Mouse (Mus musculus) G1E (cell line): ENCODE measurements around the gene Cd6. TPM values are rescaled to one million over a fixed set of nuclear protein-coding genes. Genes with fewer than 3 reads are reported as not detected.

ENCODE experiments used
- ATAC-seq: 2 replicates; pipeline ENCODE4 v1.8.0; 2016; ENCODE audit warnings: mild to moderate bottlenecking; ENCODE audit not compliant: insufficient number of reproducible peaks, poor library complexity, low FRiP score, severe bottlenecking; ENCODE audit errors: extremely low read depth
- DNase-seq: peaks from one replicate; pipeline ENCODE4 v3.0.0; 2012; ENCODE audit warnings: low spot score
- H3K27me3 ChIP-seq: 2 replicates; pipeline ENCODE4 v1.6.1; 2012; ENCODE audit warnings: mild to moderate bottlenecking, low read length, inconsistent platforms; ENCODE audit not compliant: insufficient read depth
- H3K36me3 ChIP-seq: replicated peaks from 2 replicates; pipeline ENCODE3; 2012; ENCODE audit warnings: mild to moderate bottlenecking, inconsistent platforms
- H3K4me1 ChIP-seq: 2 replicates; pipeline ENCODE4 v1.6.1; 2012; ENCODE audit warnings: low read depth, low read length, inconsistent platforms, mixed read lengths; ENCODE audit not compliant: insufficient read depth
- H3K4me3 ChIP-seq: 2 replicates; pipeline ENCODE4 v1.5.1; 2012; ENCODE audit warnings: low read depth, mild to moderate bottlenecking, inconsistent platforms, low read length, moderate library complexity, mixed read lengths
- H3K9me3 ChIP-seq: replicated peaks from 2 replicates; pipeline ENCODE4 v1.6.1; 2012; ENCODE audit warnings: inconsistent platforms
- CTCF ChIP-seq: IDR thresholded peaks from 2 replicates; pipeline ENCODE4 v1.5.1; 2012; ENCODE audit warnings: low read depth, low read length, inconsistent platforms, mixed read lengths
- GATA1 ChIP-seq: IDR thresholded peaks from 2 replicates; pipeline ENCODE4 v1.6.1; 2012; ENCODE audit warnings: borderline replicate concordance, low read length, inconsistent platforms, mixed read lengths
- GATA2 ChIP-seq: IDR thresholded peaks from 2 replicates; pipeline ENCODE4 v1.6.1; 2012; ENCODE audit warnings: low read depth, low read length, inconsistent platforms, borderline replicate concordance
- POLR2AphosphoS5 ChIP-seq: IDR thresholded peaks from 2 replicates; pipeline ENCODE4 v1.6.1; 2012; ENCODE audit warnings: low read depth, low read length, inconsistent platforms; ENCODE audit not compliant: insufficient replicate concordance
- TAL1 ChIP-seq: conservative IDR thresholded peaks from 2 replicates; pipeline ENCODE4 v1.6.1; 2012; ENCODE audit warnings: low read depth, low read length, inconsistent platforms, mixed read lengths
- polyA plus RNA-seq: library from polyadenylated mRNA; stranded (reverse); fragments of >175 nt; gene quantifications from 2 replicates; pipeline ENCODE4 v1.2.3, GENCODE M21; 2012
- total RNA-seq, 2 experiments: library from RNA; stranded (forward) in 1 of 2; stranded (reverse) in 1 of 2; fragments of 200-1000 nt in 1 of 2; fragments of >200 nt in 1 of 2; fragmentation: Nextera tagmentation in 1 of 2; gene quantifications; 2 replicates each; pipeline ENCODE4 v1.2.3; 2014 to 2017

The Cd6 gene
- total RNA-seq (2014; fragmentation: Nextera tagmentation) (not detected in 2 replicates), total RNA-seq (2017) (0.11 and 0.41 TPM in 2 replicates), polyA plus RNA-seq (not detected in 2 replicates)

DNA sequence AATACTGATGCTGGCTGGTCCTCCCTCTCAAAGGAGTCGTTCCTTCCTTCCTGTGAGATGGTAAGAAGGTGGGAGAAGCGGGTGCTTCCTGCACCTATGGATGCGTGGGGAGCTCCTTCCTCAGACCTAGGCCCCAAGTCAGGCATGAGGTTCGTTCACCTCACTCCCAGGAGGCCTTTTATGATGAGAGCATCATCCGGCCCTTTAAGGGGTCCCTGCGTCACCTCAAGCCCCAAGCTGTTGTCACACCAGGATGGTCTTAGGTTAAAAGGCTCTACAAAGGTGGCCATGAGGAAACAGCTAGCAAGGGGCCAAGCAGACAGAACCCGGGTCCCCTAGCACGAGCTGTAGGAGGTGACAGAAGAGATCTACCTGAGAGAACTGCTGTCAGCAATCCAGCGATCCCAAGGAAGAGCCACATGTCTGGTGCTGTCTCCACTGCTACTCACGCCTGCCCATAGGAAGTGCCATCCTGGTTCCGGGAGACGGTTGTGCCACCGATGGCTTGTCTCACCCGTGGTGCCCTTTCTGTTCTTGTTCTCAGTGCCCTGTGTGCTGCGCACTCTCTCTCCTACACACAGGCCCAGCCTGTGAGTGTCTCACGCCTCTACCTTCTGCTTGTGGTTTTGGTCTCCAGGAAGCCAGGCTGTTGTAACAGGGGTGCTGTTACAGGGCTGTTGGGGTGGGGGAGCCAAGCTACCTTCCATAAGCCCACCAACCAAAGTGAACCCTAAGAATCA lies at the start of gene Cd6:
Cd6 (minus strand) TSS at position 623 of the 740 bp plus-strand sequence.
- H3K4me3 ChIP-seq, result no peak within 1 kb of the TSS
- DNase-seq (no peak), ATAC-seq (no peak)

DNA sequence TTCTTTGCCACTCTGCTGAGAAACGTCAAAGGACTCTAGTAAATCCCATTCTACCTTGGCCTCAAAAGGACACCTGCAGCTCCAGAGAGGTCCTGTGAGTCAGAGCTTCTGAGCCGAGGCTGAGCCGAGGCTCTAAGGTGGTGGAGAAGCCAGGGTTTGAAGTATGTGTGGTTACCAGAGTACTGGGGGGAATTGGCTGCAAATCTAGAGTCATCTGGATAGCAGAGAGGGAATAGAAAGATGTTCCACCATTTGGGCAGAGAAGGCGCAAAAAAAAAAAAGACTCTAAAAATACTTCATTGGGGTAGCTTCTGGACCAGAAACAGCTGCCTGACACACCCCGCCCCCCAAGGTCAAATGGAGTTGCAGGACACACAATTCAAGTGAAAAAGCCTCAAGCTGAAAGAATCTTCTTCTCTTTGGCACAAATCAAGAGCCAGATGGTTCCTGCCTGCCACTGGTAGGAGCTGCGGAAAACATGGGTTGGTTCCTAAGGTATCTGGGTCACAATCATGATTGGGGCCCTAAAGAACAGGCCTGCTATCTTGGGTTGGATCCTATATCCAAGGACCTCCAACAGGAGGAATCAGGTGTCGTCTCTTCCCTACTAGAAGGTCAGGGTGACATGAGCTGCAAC lies 48.5 kb upstream of the Cd6 start:
- H3K9me3 ChIP-seq, result no peaks in the 10 kb centered on the region
- TF ChIP-seq TAL1 (no peak), POLR2AphosphoS5 (no peak), GATA1 (no peak), GATA2 (no peak), CTCF (no peak)
- ATAC-seq, result no peak
- peaks cover 23% of the 10 kb centered on the region for H3K4me1 ChIP-seq
- H3K36me3 ChIP-seq, result peaks cover 26% of the 10 kb centered on the region
- DNase-seq, result no peak
- peaks cover 12% of the 10 kb centered on the region; the same call in 1 of the 2 replicates for H3K27me3 ChIP-seq
- H3K4me3 ChIP-seq, result no peak overlapping the region

More for the DNA sequence above, at the start of gene Cd6:
- Histone ChIP-seq H3K9me3 (no peaks in the 10 kb centered on the region), H3K36me3 (no peaks in the 10 kb centered on the region), H3K4me1 (peaks cover 5% of the 10 kb centered on the region; the same call in 1 of the 2 replicates), H3K27me3 (peaks cover 15% of the 10 kb centered on the region)
- TF ChIP-seq POLR2AphosphoS5 (no peak), TAL1 (no peak), CTCF (no peak), GATA2 (no peak), GATA1 (no peak)

DNA sequence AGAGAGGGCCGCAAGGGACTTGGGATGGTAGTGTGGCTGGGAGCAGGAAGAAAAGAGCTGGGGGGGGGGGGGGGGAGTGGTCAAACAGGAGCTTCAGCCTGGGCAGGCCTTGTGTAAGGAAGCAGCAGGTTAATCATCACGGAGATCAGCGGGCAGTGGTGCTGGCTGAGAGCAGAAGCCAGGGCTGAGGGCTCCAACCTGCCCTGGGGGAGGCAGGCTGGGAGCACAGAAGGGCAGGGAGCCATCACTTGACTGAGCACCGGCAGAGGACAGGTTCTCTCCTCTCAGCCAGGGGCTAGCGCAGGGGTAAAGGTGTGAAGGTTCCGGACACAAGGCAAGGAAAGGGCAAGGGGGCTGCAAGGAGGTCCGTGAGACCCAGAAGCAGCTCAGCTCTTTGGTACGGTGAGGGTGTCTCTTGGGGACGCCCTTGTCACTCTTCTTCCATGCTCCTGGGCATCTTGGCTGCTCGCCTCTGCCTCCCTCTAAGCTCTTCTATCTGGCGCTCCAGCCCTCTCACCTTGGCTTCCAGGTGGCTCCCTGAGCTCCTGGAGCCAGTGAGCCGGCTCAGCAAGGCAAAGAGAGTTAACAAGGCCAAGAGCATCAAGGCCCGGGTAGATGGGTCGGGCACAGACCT lies 41.6 kb upstream of the Cd6 start:
- Histone ChIP-seq H3K9me3 (no peaks in the 10 kb centered on the region), H3K4me3 (no peak overlapping the region), H3K4me1 (no peaks in the 10 kb centered on the region), H3K36me3 (peaks cover 40% of the 10 kb centered on the region), H3K27me3 (peaks cover 17% of the 10 kb centered on the region)
- TF ChIP-seq GATA1 (no peak), GATA2 (no peak), TAL1 (no peak), POLR2AphosphoS5 (no peak), CTCF (no peak)
- ATAC-seq, result no peak
- no peak for DNase-seq

DNA sequence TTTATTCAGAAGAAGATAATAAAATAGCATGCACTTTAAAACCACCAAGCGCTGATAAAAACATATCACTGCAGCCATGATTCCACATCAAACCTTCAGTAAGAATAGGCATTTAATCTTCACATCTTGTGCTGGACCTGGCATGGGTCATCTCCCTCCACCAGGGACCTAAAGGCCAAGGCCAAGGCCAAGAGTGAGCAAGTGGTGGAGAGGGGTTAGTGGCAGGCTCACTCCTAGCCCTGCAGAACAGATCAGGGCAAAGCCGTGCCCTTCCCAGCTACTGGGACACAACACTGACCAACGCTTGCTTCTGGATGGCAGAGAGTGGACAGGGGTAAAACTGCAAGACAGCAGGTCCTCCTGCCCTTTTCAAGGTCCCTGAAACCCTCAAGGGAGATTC lies 40.8 kb upstream of the Cd6 start:
- no peak overlapping the region for H3K4me3 ChIP-seq
- peaks cover 40% of the 10 kb centered on the region for H3K36me3 ChIP-seq
- ATAC-seq (no peak), DNase-seq (no peak)
- H3K4me1 ChIP-seq, result no peaks in the 10 kb centered on the region
- TF ChIP-seq GATA2 (no peak), CTCF (no peak), TAL1 (no peak), GATA1 (no peak), POLR2AphosphoS5 (no peak)
- peaks cover 20% of the 10 kb centered on the region for H3K27me3 ChIP-seq
- no peaks in the 10 kb centered on the region for H3K9me3 ChIP-seq

DNA sequence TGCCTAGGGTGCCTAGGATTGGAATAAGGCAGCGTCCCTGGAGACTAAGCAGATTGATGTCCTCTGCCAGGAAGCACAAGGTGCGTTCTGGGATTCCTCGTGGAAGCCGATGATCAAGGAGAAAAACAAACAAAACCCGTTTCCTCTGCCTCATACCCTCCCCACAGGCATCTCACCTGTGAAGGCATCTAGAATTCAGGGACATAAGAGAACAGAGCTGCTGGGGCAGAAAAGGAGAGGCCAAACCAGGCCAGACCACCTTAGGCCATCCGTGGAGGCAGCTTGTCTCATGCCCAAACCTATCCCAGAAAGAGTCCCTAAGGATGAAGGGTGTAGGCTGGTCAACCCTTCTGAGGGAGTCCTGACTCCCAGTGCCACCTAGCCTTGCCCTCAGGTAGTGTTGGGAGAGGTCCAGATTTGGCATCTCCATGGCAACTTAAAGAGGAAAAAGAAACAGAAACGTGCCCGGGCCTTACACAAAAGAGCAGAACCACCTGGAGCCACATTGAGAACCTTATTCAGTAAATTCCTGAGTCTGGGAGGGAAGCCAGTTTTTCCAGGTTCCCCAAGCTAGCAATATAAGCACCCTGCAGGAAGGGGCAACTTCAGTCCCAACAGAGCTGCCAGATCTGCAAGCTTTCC lies 40.1 kb upstream of the Cd6 start, which contains the start of gene Tmem132a:
Tmem132a (minus strand) TSS at position 55 of the 642 bp plus-strand sequence.
- Histone ChIP-seq H3K4me3 (no peak within 1 kb of the TSS), H3K36me3 (peaks cover 38% of the 10 kb centered on the region), H3K4me1 (no peaks in the 10 kb centered on the region), H3K27me3 (peaks cover 24% of the 10 kb centered on the region), H3K9me3 (no peaks in the 10 kb centered on the region)
- ATAC-seq (no peak), DNase-seq (no peak)
- TF ChIP-seq GATA1 (no peak), TAL1 (no peak), POLR2AphosphoS5 (no peak), CTCF (no peak), GATA2 (no peak)

DNA sequence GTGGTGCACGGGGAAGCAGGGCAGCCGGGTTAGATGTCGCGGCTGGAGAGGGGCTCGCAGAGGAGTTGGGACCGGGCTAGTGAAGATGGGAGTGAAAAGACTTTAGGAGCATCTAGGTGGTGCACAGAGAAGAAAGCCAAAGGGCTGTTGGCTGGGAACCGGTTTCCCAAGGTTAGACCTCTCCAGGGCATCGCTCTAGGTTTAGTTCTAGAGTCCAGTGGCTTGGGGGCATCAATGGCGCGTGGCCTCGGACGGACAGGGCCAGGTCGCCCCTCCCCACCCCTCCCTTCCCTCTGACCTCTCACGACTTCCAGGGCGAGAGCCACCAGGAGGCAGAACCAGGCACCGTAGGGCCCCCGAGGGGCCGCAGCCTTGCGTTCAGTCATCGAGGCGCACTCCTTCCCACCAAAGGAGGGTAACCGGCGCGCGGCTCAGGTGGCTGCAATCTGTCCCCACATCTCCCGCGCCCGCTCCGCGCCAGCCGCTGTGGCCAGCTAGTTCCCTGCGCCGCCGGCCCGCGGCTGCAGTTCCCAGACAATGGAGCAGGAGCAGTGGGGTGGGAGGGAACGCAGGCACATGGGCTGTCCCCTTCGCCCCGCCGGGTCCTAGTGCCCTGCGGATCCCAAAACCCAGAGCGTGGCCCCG lies 39.5 kb upstream of the Cd6 start:
- no peak overlapping the region for H3K4me3 ChIP-seq
- no peak for TF ChIP-seq TAL1
- TF ChIP-seq GATA1, result no peak
- no peak for DNase-seq
- H3K9me3 ChIP-seq, result no peaks in the 10 kb centered on the region
- H3K36me3 ChIP-seq, result peaks cover 37% of the 10 kb centered on the region
- ATAC-seq, result no peak
- peaks cover 24% of the 10 kb centered on the region for H3K27me3 ChIP-seq
- H3K4me1 ChIP-seq, result no peaks in the 10 kb centered on the region
